Mouse (Mus musculus) CH12.LX (cell line): ENCODE data around the gene Armcx6.

Experiments
- CTCF ChIP-seq, 2 experiments: IDR thresholded peaks in 1 of 2; conservative IDR thresholded peaks in 1 of 2; 2 replicates each; pipeline ENCODE4 v1.5.1; 2011 to 2012; ENCODE audit warnings: low read depth in 2 of 2, low read length in 2 of 2, improper control_type of control experiment in 1 of 2, inconsistent platforms in 1 of 2, mild to moderate bottlenecking in 1 of 2, moderate library complexity in 1 of 2
- EP300 ChIP-seq: IDR thresholded peaks from 2 replicates; pipeline ENCODE4 v1.6.1; 2011; ENCODE audit warnings: low read length, improper control_type of control experiment
- JUND ChIP-seq: conservative IDR thresholded peaks from 2 replicates; pipeline ENCODE4 v1.6.1; 2011; ENCODE audit warnings: low read depth, low read length, improper control_type of control experiment
- KAT2A ChIP-seq: IDR thresholded peaks from 2 replicates; pipeline ENCODE4 v1.6.1; 2012; ENCODE audit warnings: low read length, improper control_type of control experiment, inconsistent platforms; ENCODE audit not compliant: insufficient replicate concordance
- POLR2A ChIP-seq: IDR thresholded peaks from 2 replicates; pipeline ENCODE4 v1.6.1; 2011; ENCODE audit warnings: low read depth, mild to moderate bottlenecking, improper control_type of control experiment, low read length
- RAD21 ChIP-seq: IDR thresholded peaks from 2 replicates; pipeline ENCODE4 v1.6.1; 2011; ENCODE audit warnings: low read depth, mild to moderate bottlenecking, low read length, improper control_type of control experiment, moderate library complexity
- TBP ChIP-seq: conservative IDR thresholded peaks from 2 replicates; pipeline ENCODE4 v1.6.1; 2011; ENCODE audit warnings: low read depth, low read length, improper control_type of control experiment
- USF1 ChIP-seq: IDR thresholded peaks from 2 replicates; pipeline ENCODE4 v1.6.1; 2014; ENCODE audit warnings: low read depth, mild to moderate bottlenecking, inconsistent platforms, low read length, improper control_type of control experiment

- TF ChIP-seq USF1 (no peak), CTCF (conservative IDR thresholded peaks at IDR 0.05 in 1 of 2, IDR thresholded peaks at IDR 0.05 in 1 of 2; ENCODE audit: low read depth in 2 of 2, low read length in 2 of 2) (no peak), POLR2A (no peak), KAT2A (no peak), EP300 (no peak), JUND (no peak), RAD21 (no peak), TBP (no peak)
Observed at GRCm38 (mm10) chrX:134739160-134739559, 12.1 kb downstream of the Armcx6 start.
